Mouse (Mus musculus): ENCODE measurements around the gene Naa15.

Naa15 gene

GRCm38 (mm10) chr3:51434871-51435595 lies 20.1 kb downstream of the Naa15 start:
- DNase-seq (ENCODE audit: low spot score) = no peak

GRCm38 (mm10) chr3:51468530-51468929 lies 53.6 kb downstream of the Naa15 start:
- no peak for DNase-seq (ENCODE audit: low spot score)

- DNase-seq (ENCODE audit: low spot score) = peak; percentile 66
These were observed 60.8 kb downstream of the Naa15 start for GRCm38 (mm10) chr3:51475706-51476105.

- DNase-seq (ENCODE audit: low spot score) = no peak
These were observed 64.9 kb downstream of the Naa15 start for GRCm38 (mm10) chr3:51479893-51480292.

GRCm38 (mm10) chr3:51481059-51481458 lies 66.1 kb downstream of the Naa15 start:
- DNase-seq (ENCODE audit: low spot score) = peak; percentile 73

- no peak for DNase-seq (ENCODE audit: low spot score)
These were observed 66.9 kb downstream of the Naa15 start for GRCm38 (mm10) chr3:51481881-51482280.

- DNase-seq (ENCODE audit: low spot score) = no peak
These were observed 67.8 kb downstream of the Naa15 start for GRCm38 (mm10) chr3:51482781-51483180.

GRCm38 (mm10) chr3:51483741-51484359 lies 68.9 kb downstream of the Naa15 start, which contains the start of gene Rab33b:
Rab33b (plus strand) TSS chr3:51483920.
- DNase-seq (ENCODE audit: low spot score) = peak; percentile 96

- DNase-seq (ENCODE audit: low spot score) = no peak
These were observed 69.4 kb downstream of the Naa15 start for GRCm38 (mm10) chr3:51484370-51484769.

GRCm38 (mm10) chr3:51485347-51485746 lies 70.4 kb downstream of the Naa15 start:
- DNase-seq (ENCODE audit: low spot score) = no peak

- DNase-seq (ENCODE audit: low spot score) = peak; percentile 58
These were observed 71.7 kb downstream of the Naa15 start for GRCm38 (mm10) chr3:51486491-51487195.

- no peak for DNase-seq (ENCODE audit: low spot score)
These were observed 75.3 kb downstream of the Naa15 start for GRCm38 (mm10) chr3:51490088-51490753.

- no peak for DNase-seq (ENCODE audit: low spot score)
These were observed 78.4 kb downstream of the Naa15 start for GRCm38 (mm10) chr3:51493272-51493838.

- DNase-seq (ENCODE audit: low spot score) = no peak
These were observed 79.5 kb downstream of the Naa15 start for GRCm38 (mm10) chr3:51494466-51494865.

GRCm38 (mm10) chr3:51495646-51496045 lies 80.7 kb downstream of the Naa15 start:
- DNase-seq (ENCODE audit: low spot score) = no peak

- DNase-seq (ENCODE audit: low spot score) = no peak
These were observed 83.0 kb downstream of the Naa15 start for GRCm38 (mm10) chr3:51497978-51498377.

- DNase-seq (ENCODE audit: low spot score) = no peak
These were observed 83.7 kb downstream of the Naa15 start for GRCm38 (mm10) chr3:51498659-51499058.

- DNase-seq (ENCODE audit: low spot score) = no peak
These were observed 84.9 kb downstream of the Naa15 start for GRCm38 (mm10) chr3:51499876-51500275.

GRCm38 (mm10) chr3:51504385-51504952 lies 89.5 kb downstream of the Naa15 start:
- no peak for DNase-seq (ENCODE audit: low spot score)

- no peak for DNase-seq (ENCODE audit: low spot score)
These were observed 90.5 kb downstream of the Naa15 start for GRCm38 (mm10) chr3:51505465-51505864.

GRCm38 (mm10) chr3:51510903-51511302 lies 96.0 kb downstream of the Naa15 start:
- peak; percentile 90 for DNase-seq (ENCODE audit: low spot score)

- no peak for DNase-seq (ENCODE audit: low spot score)
These were observed 97.0 kb downstream of the Naa15 start for GRCm38 (mm10) chr3:51511983-51512382.
